Mouse (Mus musculus) stomach, postnatal 0 days (tissue): ENCODE results near the gene Tppp3. TPM values are rescaled to one million over a fixed set of nuclear protein-coding genes. Genes with fewer than 3 reads are reported as not detected.

ENCODE experiments used
- ATAC-seq: fragments of 200-750 bp; cut with Nextera tagmentation; 2 replicates; pipeline ENCODE4 v1.8.0; 2017; ENCODE audit not compliant: low FRiP score, low TSS enrichment
- DNase-seq: peaks from one replicate; pipeline ENCODE4 v3.0.0-alpha.2; 2016; ENCODE audit warnings: low spot score
- H3K27ac ChIP-seq: fragments of 300-500 bp; sonication (generic); replicated peaks from 2 replicates; pipeline ENCODE4 v1.5.1; 2014; ENCODE audit warnings: mild to moderate bottlenecking, control low read depth
- H3K27me3 ChIP-seq: fragments of 300-500 bp; sonication (generic); 2 replicates; pipeline ENCODE4 v1.6.1; 2014; ENCODE audit warnings: low read length; ENCODE audit not compliant: control insufficient read depth, insufficient read depth
- H3K36me3 ChIP-seq: fragments of 300-500 bp; sonication (generic); 2 replicates; pipeline ENCODE4 v1.6.1; 2014; ENCODE audit warnings: low read length, mixed read lengths; ENCODE audit not compliant: control insufficient read depth, insufficient read depth
- H3K4me1 ChIP-seq: fragments of 300-500 bp; sonication (generic); replicated peaks from 2 replicates; pipeline ENCODE4 v1.6.1; 2014; ENCODE audit warnings: antibody characterized with exemption; ENCODE audit not compliant: control insufficient read depth, insufficient read depth
- H3K4me2 ChIP-seq: fragments of 300-500 bp; sonication (generic); replicated peaks from 2 replicates; pipeline ENCODE4 v1.6.1; 2014; ENCODE audit warnings: low read depth, mild to moderate bottlenecking, control low read depth, moderate library complexity
- H3K4me3 ChIP-seq: fragments of 300-500 bp; sonication (generic); 2 replicates; pipeline ENCODE4 v1.5.1; 2014; ENCODE audit warnings: low read depth, low read length, control low read depth
- H3K9ac ChIP-seq: fragments of 300-500 bp; sonication (generic); 2 replicates; pipeline ENCODE4 v1.6.1; 2014; ENCODE audit warnings: mild to moderate bottlenecking, low read length, control low read depth, mixed read lengths
- H3K9me3 ChIP-seq: fragments of 300-500 bp; sonication (generic); 2 replicates; pipeline ENCODE4 v1.6.1; 2016; ENCODE audit warnings: low read length; ENCODE audit not compliant: control insufficient read depth
- CTCF ChIP-seq: IDR thresholded peaks from 2 replicates; pipeline ENCODE4 v1.5.1; 2016; ENCODE audit warnings: antibody characterized with exemption, low read depth, mild to moderate bottlenecking, moderate library complexity
- EP300 ChIP-seq: optimal IDR thresholded peaks from 2 replicates; pipeline ENCODE3; 2016; ENCODE audit warnings: antibody characterized with exemption
- WGBS: fragments of 180-500 bp; shearing (Covaris S2); extraction: QIAGEN DNeasy Blood & Tissue Kit; methylation state at CpG from one replicate; pipeline ENCODE4 v1.1.7; 2014; 5-methylcytosine and 5-hydroxymethylcytosine counted together
- polyA plus RNA-seq: library from polyadenylated mRNA; unstranded; fragments of >200 nt; fragmentation: Nextera tagmentation; extraction: Ambion mirVana; gene quantifications from 2 replicates; pipeline ENCODE4 v1.2.1, GENCODE M21; 2015

Gene Tppp3
- polyA plus RNA-seq, 1 experiment from 2014 or later: 99.8 TPM

GRCm38 (mm10) chr8:105433511-105433910 is 37.8 kb downstream of the Tppp3 start:
- no peak overlapping the region for H3K27ac ChIP-seq
- no peaks in the 10 kb centered on the region for H3K27me3 ChIP-seq
- TF ChIP-seq EP300 (no peak), CTCF (no peak)
- no peak overlapping the region for H3K9ac ChIP-seq
- no peak overlapping the region for H3K4me2 ChIP-seq
- no peak for ATAC-seq
- DNase-seq: no peak
- no peaks in the 10 kb centered on the region for H3K4me1 ChIP-seq
- no peak overlapping the region for H3K4me3 ChIP-seq
- no peaks in the 10 kb centered on the region for H3K9me3 ChIP-seq
- no peaks in the 10 kb centered on the region for H3K36me3 ChIP-seq
- WGBS: 30% methylated on average over 5 of the region's 5 CpGs

- Histone ChIP-seq H3K9ac (no peak overlapping the region), H3K27ac (no peak overlapping the region), H3K9me3 (no peaks in the 10 kb centered on the region), H3K4me2 (no peak overlapping the region), H3K27me3 (no peaks in the 10 kb centered on the region), H3K4me1 (no peaks in the 10 kb centered on the region), H3K4me3 (no peak overlapping the region), H3K36me3 (no peaks in the 10 kb centered on the region)
- TF ChIP-seq EP300: no peak
- no peak for TF ChIP-seq CTCF
- DNase-seq: no peak
- ATAC-seq: no peak
- WGBS: 42% methylated on average over 6 of the region's 6 CpGs
Measured at GRCm38 (mm10) chr8:105433021-105433420, 38.3 kb downstream of the Tppp3 start.

GRCm38 (mm10) chr8:105431743-105432515 is 39.4 kb downstream of the Tppp3 start:
- H3K9me3 ChIP-seq: no peaks in the 10 kb centered on the region
- no peaks in the 10 kb centered on the region for H3K27me3 ChIP-seq
- no peak overlapping the region for H3K27ac ChIP-seq
- no peak overlapping the region for H3K4me3 ChIP-seq
- H3K4me1 ChIP-seq: no peaks in the 10 kb centered on the region
- TF ChIP-seq CTCF (no peak), EP300 (no peak)
- H3K4me2 ChIP-seq: no peak overlapping the region
- no peak overlapping the region for H3K9ac ChIP-seq
- no peaks in the 10 kb centered on the region for H3K36me3 ChIP-seq
- WGBS: 52% methylated on average over 7 of the region's 7 CpGs
- no peak for ATAC-seq
- no peak for DNase-seq

- no peak for ATAC-seq
- Histone ChIP-seq H3K27me3 (no peaks in the 10 kb centered on the region), H3K36me3 (no peaks in the 10 kb centered on the region), H3K9me3 (no peaks in the 10 kb centered on the region), H3K27ac (no peak overlapping the region), H3K4me3 (no peak overlapping the region), H3K9ac (no peak overlapping the region), H3K4me1 (no peaks in the 10 kb centered on the region), H3K4me2 (no peak overlapping the region)
- WGBS: 38% methylated on average over 6 of the region's 6 CpGs
- no peak for DNase-seq
- TF ChIP-seq CTCF (no peak), EP300 (no peak)
Measured at GRCm38 (mm10) chr8:105426878-105427277, 44.4 kb downstream of the Tppp3 start.

- Histone ChIP-seq H3K4me2 (no peak overlapping the region), H3K27ac (no peak overlapping the region), H3K9me3 (no peaks in the 10 kb centered on the region), H3K4me1 (no peaks in the 10 kb centered on the region), H3K36me3 (no peaks in the 10 kb centered on the region), H3K9ac (no peak overlapping the region), H3K4me3 (no peak overlapping the region), H3K27me3 (no peaks in the 10 kb centered on the region)
- 50% methylated on average over 1 of the region's 1 CpGs for WGBS
- ATAC-seq (no peak), DNase-seq (no peak)
- TF ChIP-seq EP300: no peak
- no peak for TF ChIP-seq CTCF
Measured at GRCm38 (mm10) chr8:105422006-105422405, 49.3 kb downstream of the Tppp3 start.

DNA sequence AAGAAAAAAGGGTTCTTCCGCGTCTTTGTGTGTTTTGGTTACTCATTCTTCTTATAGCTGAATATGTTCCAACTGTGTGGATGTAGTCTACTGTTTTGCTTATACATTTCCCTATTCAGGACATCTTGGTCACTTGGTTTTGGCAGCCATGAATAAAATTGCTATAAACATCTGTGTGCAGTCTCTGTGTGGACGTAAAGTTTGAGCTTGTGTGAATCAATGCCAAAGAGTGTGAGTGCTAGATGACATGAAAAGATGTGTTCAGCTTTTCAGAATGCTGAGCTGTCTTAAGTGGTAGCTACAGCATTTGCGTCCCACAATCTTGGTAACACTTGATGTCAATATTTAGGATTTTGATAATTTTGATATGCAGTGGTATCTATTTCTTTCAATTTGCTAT is 51.5 kb downstream of the Tppp3 start:
- no peak overlapping the region for H3K27ac ChIP-seq

More for the DNA sequence above, 51.5 kb downstream of the Tppp3 start:
- H3K4me2 ChIP-seq: no peak overlapping the region
- no peaks in the 10 kb centered on the region for H3K4me1 ChIP-seq
- no peak overlapping the region for H3K9ac ChIP-seq
- ATAC-seq (no peak), DNase-seq (no peak)
- no peak for TF ChIP-seq CTCF
- TF ChIP-seq EP300: no peak
- no peaks in the 10 kb centered on the region for H3K36me3 ChIP-seq
- no peak overlapping the region for H3K4me3 ChIP-seq
- 64% methylated on average over 4 of the region's 4 CpGs for WGBS
- H3K9me3 ChIP-seq: no peaks in the 10 kb centered on the region
- H3K27me3 ChIP-seq: no peaks in the 10 kb centered on the region
